Mouse (Mus musculus) thymus, adult 2 months (tissue): ENCODE results near the gene Ankub1.

Source experiments
- CTCF ChIP-seq: fragments of 200-500 bp; IDR thresholded peaks from 2 replicates; pipeline ENCODE4 v1.5.1; 2012; ENCODE audit warnings: mild to moderate bottlenecking, control low read depth, low read length, moderate library complexity, borderline replicate concordance; ENCODE audit not compliant: control insufficient read depth, poor library complexity, insufficient read depth; ENCODE audit errors: extremely low read depth
- POLR2A ChIP-seq: fragments of 200-500 bp; IDR thresholded peaks from 2 replicates; pipeline ENCODE4 v1.6.1; 2012; ENCODE audit warnings: mild to moderate bottlenecking, low read length, control low read depth, moderate library complexity; ENCODE audit not compliant: control insufficient read depth, poor library complexity, insufficient read depth; ENCODE audit errors: extremely low read depth

DNA sequence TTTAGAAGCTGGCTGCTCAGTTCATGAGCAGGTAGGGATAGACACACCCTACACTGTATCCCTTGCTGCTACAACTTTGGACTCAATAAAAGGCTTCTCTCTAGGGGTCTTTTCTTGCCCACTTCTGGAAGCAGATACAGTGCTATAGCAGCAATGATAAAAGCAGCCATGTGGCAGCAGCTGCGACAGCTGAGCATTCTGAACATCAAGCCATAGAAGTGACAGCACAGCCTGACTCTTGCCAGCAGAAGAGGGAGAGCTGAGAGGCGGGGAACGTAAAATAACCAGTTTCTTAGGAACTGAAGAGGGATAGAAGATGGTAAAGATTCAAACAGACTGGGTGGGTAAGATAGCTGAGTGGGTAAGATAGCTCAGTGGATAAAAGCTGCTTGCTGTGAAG lies 40.1 kb downstream of the Ankub1 start:
- TF ChIP-seq POLR2A (no peak), CTCF (no peak)
